ENCODE assay signal across 23 mouse cellular contexts in genomic region chr10:120784516-120784915, GRCm38 (mm10).
"Had no signal": no experiment of that assay in that cellular context is flagged by ENCODE, and none has a peak within 500 bp of the region (broad histone marks: within the 10 kb centered on the region; RNA-seq: fewer than 3 reads in every experiment).

No protein-coding gene starts in this region.

- H3K36me3 ChIP-seq: hindbrain, embryonic 13.5 days; limb, embryonic 12.5 days; liver, embryonic 13.5 days; liver, embryonic 15.5 days had no signal

- DNase-seq: forebrain, postnatal 0 days; gastrocnemius, postnatal 14 days; gastrocnemius, postnatal 36 days; heart, postnatal 14 days; heart, postnatal 36 days; kidney, adult 11 months; kidney, adult 2 months; kidney, postnatal 10 days; layer of hippocampus, adult 9-11 months; layer of hippocampus, postnatal 36 days; liver; liver, embryonic 13.5 days; liver, postnatal 0 days had no signal

- H3K4me1 ChIP-seq: heart, embryonic 15.5 days; liver, embryonic 13.5 days; liver, embryonic 15.5 days had no signal

- H3K4me3 ChIP-seq: heart, adult 2 months; heart, embryonic 13.5 days; heart, embryonic 15.5 days; hindbrain, embryonic 13.5 days; limb, embryonic 12.5 days; liver, embryonic 13.5 days; liver, embryonic 15.5 days had no signal

- H3K27me3 ChIP-seq: heart, embryonic 13.5 days; heart, embryonic 15.5 days; hindbrain, embryonic 13.5 days; limb, embryonic 12.5 days; liver, embryonic 13.5 days; liver, embryonic 15.5 days had no signal

- H3K9ac ChIP-seq: forebrain, postnatal 0 days; heart, embryonic 13.5 days; heart, embryonic 15.5 days; hindbrain, embryonic 13.5 days; limb, embryonic 12.5 days; liver, embryonic 13.5 days; liver, embryonic 15.5 days; liver, postnatal 0 days had no signal

- H3K4me2 ChIP-seq: heart, embryonic 11.5 days; heart, embryonic 13.5 days; heart, embryonic 15.5 days; hindbrain, embryonic 13.5 days; limb, embryonic 12.5 days; liver, embryonic 11.5 days; liver, embryonic 13.5 days; liver, embryonic 15.5 days had no signal

- H3K27ac ChIP-seq: heart, adult 2 months; heart, embryonic 13.5 days; heart, embryonic 15.5 days; hindbrain, embryonic 13.5 days; hindbrain, postnatal 0 days; liver, embryonic 13.5 days; liver, embryonic 15.5 days had no signal

- H3K9me3 ChIP-seq: heart, embryonic 13.5 days; heart, embryonic 15.5 days; hindbrain, embryonic 13.5 days; limb, embryonic 12.5 days; liver, embryonic 13.5 days; liver, embryonic 15.5 days had no signal

- ATAC-seq: forebrain, postnatal 0 days; hindbrain, postnatal 0 days; intestine, embryonic 16.5 days; liver, postnatal 0 days had no signal
